Mouse (Mus musculus): ENCODE measurements around the gene Bbc3.
"Not testable (repeated sequence)": the region's sequence is repeated elsewhere in the genome, so short reads cannot be mapped to it uniquely, and the experiment has no call there.

Gene Bbc3

DNA sequence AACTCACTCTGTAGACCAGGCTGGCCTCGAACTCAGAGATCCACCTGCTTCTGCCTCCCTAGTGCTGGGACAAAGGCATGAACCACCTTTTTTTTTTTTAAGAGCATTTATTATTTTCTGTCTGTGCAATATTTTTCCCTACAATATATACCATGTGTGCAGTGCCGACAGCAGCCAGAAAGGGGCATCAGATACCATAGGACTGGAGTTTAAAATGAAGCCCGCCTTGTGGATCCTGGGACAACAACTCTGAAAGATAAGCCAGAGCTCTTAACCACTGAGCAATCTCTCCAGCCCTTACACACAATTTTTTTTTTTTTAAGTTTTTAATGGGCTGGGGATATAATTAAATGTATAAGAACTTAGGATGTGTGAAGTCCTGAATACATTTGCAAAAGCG lies 13.8 kb upstream of the Bbc3 start:
- peak; percentile 71 for DNase-seq (ENCODE audit: low read depth, low spot score)

DNA sequence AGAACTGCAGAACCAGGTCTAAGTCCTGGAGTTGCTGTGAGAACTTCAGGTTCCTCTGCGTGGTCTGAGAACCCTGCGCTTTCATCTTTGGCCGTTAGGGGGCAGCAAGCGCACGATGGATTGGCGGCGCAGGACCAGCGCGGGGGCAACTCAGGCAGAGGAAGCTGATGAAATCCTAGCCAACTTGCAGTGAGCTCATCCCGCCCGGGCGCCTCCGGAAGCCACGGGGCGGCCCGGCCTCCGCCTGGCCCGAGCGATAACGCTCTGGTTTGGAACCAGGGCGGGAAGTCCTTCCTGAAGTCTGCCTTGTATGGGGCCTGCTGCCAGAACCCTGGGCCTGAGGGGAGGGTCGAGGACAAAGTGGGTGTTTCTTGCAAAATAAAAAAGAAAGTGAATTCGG lies 13.4 kb upstream of the Bbc3 start:
- peak; percentile 97 for DNase-seq (ENCODE audit: low read depth, low spot score)

DNA sequence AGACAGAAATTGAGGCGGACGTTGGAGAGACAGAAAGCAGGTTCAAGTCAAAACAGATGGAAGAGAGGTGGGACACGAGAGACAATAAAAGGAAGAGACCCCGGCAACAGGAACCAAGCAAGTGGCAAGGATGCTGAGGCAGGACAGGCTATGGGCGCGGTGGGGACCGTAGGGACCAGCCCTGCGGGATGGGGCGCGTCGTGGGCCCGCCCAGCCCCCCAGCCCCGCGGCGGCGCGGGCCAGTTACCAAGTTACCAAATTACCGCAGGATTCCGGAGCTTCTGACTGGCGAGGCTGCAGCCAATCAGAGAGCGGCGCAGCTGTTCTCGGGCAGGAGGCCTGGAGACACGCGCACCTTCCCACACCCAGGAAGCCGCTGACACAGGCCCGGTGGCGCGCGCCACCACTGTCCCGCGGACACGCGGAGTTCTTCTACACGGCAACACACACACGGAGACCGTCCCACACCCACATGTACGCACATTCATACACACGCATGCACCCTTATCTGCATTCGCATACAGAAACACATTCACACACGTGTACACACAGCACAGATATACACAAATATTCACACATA lies 12.8 kb upstream of the Bbc3 start:
- peak; percentile 97 for DNase-seq (ENCODE audit: low read depth, low spot score)

DNA sequence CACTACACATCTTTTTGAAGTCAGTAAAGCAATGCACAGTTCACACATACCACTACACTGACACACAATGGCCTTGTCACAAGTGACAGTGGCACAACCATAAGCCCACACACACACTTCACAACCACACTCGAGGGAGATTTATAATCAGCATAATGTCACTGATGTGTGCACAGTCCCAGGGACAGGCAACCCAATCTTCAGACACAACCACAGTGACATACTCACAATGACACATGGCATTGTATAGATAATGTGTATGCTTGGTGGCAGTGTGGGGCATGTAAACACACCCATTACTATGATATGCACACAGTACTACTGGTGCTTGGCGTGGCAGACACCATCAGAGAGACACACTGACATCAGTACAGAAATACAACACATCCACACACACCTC lies 12.0 kb upstream of the Bbc3 start:
- DNase-seq (ENCODE audit: low read depth, low spot score): no peak

DNA sequence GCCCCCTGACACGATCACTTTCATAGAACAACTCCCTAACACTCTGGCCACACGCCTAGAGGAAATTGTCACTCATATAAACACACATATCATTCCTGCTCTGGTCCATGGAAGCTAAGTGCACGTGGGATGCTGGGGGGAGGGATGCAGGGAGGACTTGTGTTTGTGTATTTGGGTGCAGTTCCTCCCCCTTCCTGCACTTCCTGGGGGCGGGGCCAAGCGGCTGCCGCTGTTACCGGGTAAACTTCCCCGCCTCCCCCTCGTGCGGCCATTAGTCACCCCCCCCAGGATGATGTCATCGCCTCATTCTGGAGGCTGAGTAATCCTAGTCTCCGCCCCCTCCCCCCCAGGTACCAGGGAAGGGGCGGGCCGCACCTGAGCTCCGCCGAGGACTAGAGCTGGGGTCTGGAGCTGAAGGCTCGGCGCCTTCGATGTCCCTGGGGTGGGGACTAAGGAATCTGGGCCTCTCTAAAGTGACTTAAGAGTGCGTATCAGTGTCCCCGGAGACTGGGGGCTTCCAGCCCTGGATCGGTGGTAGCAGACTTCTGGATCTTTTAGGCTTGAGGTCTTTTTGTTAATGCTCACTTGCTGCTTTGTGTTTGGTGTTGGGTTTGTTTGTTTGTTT lies 11.3 kb upstream of the Bbc3 start:
- DNase-seq (ENCODE audit: low read depth, low spot score): peak; percentile 97

DNA sequence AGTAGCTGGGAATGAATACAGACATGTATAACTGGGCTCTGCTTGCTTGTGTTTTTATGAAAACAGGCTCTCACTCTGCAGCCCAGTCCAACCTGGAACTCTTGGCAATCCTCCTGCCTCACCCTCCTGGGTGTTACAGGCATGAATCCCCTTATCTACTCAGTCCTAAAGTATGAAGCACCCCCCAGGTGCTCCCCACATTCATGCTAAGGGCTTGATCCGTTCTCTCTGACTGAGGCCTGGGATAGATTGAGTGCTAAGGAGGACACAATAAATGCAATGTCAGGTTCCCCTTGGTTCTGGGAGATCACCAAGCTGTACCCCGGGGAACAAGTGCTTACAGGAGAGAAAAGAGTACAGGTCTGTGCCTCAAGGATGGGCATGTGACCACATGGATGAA lies 10.6 kb upstream of the Bbc3 start:
- no peak for DNase-seq (ENCODE audit: low read depth, low spot score)

DNA sequence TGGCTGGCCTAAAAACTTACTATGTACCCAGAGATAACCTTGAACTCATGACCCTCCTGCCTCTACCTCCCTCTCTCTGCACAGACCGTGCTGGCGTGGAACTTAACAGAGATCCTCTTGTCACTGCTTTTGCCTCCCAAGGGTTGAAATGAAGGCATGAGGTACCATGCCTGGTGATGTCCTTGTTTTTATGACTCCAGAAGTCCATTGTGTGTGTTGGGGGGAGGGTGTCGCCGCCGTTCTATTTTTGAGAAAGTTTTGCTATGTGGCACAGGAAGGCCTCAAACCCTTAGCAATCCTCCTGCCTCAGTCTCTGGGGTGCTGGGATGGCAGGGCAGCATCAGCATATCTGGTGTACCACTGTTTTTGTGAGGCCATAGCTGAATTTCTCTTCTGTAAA lies 9.3 kb upstream of the Bbc3 start:
- DNase-seq (ENCODE audit: low read depth, low spot score): no peak

DNA sequence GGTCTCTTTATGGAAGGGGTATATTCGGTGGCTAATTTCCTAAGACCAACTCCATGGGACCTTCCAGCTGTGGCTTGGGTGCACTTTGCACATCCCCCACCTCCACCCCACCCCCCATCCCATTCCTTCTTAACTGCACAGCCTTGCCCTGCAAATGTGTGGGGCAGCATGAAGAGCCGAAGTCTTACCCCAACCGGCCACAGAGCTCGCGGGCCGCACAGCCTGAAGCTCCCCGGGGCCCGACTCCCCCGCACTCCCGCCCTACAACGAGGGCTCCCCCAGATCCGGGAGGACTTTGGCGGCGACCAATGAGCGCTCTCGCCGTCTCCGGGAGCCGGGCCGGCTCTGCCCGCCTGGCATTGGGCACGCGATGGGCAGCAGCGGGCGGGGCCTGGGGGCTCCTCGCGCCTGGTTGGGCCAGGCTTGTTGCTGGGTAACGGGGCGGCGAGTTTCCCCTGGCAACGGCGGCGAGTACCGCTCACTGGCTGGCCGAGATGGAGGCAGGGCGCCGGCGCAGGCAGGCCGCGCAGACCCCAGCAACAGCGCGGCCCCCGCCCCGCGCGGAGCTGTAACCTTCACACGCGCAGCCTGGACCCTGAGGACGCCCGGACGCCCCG lies 8.7 kb upstream of the Bbc3 start:
- DNase-seq (ENCODE audit: low read depth, low spot score): peak; percentile 98

DNA sequence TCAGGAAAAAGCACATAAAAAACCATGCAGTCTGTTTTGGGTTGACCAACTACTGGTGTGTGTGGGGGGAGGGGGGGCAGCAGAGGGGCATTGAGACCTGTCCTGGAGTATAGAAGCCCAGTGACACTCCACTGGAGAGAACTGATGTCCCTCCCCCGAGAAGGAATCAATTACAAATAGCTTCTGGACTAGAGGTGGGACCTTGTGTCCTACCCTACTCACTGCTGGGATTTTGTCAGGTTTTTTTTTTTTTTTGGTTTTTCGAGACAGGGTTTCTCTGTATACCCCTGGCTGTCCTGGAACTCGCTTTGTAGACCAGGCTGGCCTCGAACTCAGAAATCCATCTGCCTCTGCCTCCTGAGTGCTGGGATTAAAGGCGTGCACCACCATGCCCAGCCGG lies 1.1 kb upstream of the Bbc3 start:
- not testable (repeated sequence) for DNase-seq (ENCODE audit: low read depth, low spot score)

DNA sequence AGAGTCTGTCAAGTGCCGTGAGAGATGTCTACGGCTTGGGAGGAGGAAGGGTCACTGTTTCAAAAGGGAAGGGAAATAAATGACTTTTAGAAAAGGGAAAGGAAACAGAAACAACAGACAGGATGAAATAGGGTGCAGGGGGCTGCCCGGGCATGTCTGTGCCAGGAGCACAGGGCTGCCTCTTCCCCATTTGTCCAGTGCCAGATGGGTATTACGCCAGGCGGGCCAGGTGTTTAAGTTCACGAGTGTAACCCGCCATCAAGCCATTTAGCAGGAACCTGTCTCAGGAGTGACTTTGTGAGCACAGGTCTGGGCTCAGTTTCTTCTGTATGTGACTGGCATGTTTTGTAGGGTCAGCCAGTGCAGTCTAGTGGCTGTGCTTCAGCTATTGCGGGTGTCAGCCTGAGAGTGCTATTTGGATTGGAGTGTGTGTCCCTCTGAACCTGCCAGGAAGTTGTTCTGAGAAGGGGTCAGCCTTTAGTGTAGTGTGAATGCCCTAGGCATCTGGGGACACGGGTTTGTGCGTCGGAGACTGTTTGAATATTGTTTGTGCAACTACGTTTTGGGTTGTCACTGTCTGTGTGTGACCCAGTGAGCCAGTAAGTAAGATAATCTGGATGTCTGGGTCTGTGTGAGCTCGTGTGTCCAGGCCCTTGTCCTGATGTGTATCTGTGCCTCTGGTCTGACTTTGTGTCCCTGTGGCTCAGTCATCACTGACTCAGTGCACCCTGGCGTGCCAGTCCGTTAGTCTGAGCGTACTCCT lies 543 bp downstream of the Bbc3 start:
- DNase-seq (ENCODE audit: low read depth, low spot score): no peak

DNA sequence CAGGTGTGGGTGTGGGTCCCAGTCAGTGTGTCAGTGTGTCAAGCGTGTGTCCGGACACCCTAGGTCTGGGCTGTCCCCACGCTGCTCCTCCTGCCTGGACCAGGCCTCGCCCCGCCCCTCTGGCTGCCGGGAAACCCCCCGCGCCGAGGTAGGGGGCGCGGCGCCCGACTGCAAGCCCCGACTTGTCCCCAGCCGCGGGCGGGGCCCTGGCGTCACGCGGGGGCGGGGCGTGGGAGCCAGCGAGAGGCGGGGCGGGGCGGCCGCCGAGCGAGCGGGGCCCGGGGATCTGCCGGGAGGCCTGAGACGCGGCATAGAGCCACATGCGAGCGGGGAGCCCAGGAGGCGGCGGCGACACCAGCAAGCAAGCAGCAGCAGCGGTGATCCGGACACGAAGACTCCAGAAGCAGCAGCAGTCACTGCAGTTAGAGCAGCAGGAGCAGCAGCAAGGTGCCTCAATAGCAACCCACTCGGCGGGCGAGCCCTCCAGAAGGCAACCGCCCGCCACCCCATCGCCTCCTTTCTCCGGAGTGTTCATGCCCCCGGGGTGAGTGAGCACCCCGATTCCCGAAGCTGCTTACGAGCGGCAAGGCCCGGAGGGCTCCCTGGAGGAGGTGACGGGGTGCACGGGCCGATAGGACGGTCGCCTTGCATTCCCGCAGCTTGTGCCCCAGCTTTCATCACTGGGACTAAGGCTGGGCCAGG lies 1.3 kb downstream of the Bbc3 start:
- peak; percentile 84 for DNase-seq (ENCODE audit: low read depth, low spot score)

DNA sequence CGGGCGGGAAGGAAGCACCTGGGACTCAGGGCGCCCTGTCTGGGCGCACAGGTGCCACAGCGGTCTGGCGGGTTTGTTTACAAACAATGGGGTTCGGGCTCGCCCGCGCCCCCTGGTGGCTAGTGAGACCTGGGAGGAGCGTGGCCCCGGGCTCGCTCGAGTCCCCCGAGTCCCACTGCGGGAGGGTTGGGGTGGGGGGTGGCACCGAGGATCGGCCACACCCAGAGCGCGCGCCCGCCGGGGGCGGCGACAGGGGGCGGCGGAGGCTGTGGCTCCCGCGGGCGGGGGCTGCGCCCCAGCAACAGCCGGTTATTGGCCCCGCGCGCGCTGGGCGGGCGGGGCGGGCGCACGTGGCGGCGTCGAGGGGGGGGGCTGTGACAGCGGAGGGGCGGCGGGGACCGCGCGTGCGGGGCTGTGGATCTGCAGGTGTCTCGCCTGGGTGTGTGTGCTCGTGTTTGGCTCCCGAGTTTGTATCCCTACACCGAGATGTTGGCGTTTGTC lies 1.9 kb downstream of the Bbc3 start:
- peak; percentile 87 for DNase-seq (ENCODE audit: low read depth, low spot score)

DNA sequence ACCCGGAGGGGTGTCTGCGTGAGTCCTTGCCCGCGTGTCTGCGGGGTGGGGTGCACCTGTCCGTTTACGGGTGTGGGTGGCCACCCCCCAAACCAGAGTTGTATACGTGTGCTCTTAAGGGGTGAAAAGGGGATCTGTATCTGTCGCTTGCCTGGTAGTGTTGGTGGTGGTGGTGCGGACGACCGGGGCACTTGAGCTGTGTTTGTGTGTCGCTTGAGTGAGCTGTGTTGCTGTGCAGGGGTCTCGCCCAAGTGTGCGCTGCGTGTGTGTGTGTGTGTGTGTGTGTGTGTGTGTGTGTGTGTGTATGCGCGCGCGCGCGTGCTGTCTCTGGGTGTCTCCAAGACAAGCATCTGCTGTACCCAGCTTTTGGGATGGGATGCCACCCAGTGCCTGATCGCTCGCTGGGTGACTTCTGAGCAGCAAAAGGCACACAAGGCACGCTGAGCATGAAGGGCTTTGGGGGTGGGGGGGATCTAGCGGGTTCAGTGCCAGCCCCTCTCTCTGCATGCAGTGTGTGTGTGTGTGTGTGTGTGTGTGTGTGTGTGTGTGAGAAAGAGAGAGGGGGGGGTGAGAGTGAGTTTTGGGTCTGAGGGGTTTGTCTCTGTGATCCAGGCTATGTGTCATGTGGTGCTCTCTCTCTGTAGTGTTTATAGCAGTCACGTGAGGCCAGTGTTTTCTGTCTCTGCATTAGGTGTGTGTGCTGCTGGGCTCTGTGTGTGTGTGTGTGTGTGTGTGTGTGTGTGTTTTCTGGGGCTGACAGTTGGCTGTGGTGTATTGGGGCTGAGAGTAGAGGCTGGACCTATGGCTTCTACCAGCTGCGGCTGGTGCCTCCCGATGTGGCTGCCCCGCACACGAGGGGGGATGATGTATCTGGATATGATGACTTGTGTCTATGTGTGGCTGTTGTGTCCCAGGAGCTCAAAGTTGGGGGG lies 2.6 kb downstream of the Bbc3 start:
- DNase-seq (ENCODE audit: low read depth, low spot score): peak; percentile 87

DNA sequence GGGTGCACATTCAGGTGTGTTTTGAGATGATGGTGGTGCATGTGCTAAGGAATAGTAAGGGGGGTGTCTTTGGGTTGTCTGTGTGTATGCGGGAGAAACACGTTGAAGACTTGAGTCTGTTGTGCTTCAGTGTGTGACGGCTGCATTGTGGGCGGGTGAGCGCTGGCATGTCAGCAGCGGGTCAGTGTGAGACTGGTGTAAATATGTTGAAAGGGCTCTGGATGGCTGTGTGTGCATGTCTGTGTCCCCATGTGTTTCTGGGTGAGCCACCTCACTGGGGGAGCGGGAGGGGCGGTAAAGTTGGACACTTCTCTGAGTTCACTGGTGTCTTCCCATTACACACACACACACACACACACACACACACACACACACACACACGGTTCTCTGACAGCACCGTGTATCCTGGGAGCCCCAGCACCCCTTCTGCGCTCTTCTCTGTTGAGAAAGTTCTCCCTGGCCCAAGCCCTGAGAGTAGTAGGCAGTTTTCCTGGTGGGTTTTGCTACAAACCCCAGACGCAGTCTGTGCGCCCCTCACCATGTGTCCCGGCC lies 3.3 kb downstream of the Bbc3 start:
- peak; percentile 63 for DNase-seq (ENCODE audit: low read depth, low spot score)

DNA sequence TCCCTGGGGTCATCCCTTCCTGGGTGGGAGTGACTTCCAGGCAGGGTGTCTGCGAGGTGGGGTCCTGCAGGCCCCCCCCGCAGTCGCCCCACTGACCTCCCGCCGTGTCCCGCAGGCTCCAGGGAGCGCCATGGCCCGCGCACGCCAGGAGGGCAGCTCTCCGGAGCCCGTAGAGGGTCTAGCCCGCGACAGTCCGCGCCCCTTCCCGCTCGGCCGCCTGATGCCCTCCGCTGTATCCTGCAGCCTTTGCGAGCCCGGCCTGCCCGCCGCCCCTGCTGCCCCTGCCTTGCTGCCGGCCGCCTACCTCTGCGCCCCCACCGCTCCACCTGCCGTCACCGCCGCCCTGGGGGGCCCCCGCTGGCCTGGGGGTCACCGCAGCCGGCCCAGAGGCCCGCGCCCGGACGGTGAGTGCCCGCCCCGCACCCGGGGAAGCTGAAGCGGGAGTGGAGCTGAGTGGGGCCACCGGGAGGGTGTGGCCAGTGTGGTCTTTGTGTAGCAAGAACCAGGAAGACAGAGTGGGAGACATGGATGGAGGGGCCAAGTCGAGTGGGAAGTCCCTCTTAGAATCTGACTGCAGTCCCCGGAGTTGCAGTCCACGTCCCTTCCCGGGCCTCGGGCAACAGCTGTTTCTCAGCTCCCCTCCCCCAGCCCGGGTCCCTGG lies 3.9 kb downstream of the Bbc3 start:
- DNase-seq (ENCODE audit: low read depth, low spot score): no peak

DNA sequence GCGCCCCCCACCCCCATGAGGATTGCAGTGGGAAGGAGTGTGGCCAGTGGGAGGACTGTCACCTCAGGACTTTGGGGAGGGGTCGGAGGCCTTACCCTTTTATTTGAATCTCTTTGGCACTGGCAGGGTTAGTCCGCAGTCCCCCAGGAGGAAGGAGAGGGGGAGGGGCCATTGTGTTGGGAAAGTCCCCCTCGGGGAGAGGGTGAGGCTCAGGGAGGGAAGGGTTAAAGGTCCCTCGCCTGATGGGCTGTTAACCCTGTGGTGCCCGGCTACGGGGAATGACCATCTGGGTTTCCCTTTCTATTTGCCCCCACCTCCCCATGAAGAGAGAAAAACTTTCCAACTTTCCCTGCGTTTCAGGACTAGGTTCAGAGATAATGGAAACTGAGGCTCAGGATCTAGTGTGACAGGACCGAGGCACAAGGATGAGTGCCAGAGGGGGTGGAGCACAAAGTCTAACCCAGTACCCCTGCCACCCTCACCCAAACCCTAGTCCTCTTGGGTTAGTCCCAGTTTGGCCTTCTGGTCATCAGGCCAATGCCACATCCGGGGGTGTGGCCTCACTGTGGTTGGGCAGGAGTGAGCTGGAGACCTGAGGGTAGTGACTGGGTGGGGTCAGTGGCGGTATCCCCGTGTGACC lies 4.6 kb downstream of the Bbc3 start:
- DNase-seq (ENCODE audit: low read depth, low spot score): peak; percentile 43

DNA sequence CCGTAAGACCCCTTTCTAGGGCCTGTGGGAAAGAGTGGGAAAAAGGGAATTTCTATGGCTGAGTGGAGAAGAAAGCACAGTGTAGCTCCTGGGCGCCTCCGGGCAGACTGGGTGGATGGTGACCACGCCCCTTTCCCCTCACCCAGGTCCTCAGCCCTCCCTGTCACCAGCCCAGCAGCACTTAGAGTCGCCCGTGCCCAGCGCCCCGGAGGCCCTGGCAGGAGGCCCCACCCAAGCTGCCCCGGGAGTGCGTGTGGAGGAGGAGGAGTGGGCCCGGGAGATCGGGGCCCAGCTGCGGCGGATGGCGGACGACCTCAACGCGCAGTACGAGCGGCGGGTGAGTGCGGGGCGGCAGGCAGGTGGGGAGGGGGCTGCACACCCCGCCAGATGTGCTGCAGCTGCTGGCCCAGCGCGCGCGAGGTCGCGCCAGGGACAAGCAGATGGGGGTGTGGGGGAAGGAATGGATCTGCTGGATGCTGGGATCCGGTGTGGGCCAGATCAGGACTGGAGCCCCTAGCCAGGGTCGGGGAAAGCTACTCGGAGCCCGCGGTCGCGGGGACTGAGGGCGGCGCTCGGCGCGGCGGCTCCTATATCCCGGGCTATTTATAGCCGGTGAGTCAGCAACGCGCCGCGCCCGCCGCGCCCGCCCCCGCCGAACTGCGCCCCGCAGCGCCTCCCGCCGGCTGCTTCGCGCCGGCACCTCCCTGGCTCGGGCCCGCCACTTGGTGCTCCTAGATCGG lies 5.5 kb downstream of the Bbc3 start:
- DNase-seq (ENCODE audit: low read depth, low spot score): peak; percentile 86

DNA sequence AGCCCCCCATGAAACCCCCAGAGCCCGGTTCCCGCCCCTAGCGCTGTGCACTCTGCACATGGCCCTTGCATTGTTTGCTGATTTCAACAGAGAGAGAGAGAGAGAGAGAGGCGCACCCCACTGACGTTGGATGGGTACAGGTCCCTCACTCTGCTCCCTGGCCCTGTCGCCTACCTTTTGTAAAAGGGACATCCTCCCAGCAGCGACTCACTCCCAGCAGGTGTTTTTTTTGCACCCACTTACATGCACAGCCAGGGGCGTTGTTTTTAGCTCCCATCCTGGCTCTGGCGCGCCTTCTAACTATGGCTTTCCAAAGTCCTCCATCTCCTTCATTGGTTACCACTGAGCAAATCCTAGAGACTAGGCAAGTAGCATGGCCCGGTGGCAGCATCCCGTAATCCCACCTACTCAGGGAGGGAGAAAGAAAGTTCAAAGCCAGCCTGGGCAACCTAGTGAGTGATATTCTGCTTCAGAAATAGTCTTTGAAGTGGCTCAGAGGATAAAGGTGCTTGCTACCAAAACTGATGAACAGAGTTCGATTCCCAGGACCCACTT lies 6.1 kb downstream of the Bbc3 start:
- DNase-seq (ENCODE audit: low read depth, low spot score): peak; percentile 61

Data from brain, adult 2 months (tissue).